Mouse (Mus musculus) cortical plate, adult 2 months (tissue): ENCODE measurements around the gene Xrcc1. TPM values are rescaled to one million over a fixed set of nuclear protein-coding genes. Genes with fewer than 3 reads are reported as not detected.

ENCODE experiments used
- H3K27ac ChIP-seq: fragments of 200-500 bp; 2 replicates; pipeline ENCODE4 v1.5.1; 2012; ENCODE audit warnings: low read length, control low read depth, inconsistent platforms; ENCODE audit not compliant: insufficient read depth
- H3K4me1 ChIP-seq: fragments of 200-500 bp; 2 replicates; pipeline ENCODE4 v1.6.1; 2011; ENCODE audit warnings: low read length; ENCODE audit not compliant: control insufficient read depth, insufficient read depth
- H3K4me3 ChIP-seq: fragments of 200-500 bp; 2 replicates; pipeline ENCODE4 v1.5.1; 2011; ENCODE audit warnings: mild to moderate bottlenecking, low read length, control low read depth; ENCODE audit not compliant: insufficient read depth
- CTCF ChIP-seq: fragments of 200-500 bp; IDR thresholded peaks from 2 replicates; pipeline ENCODE4 v1.5.1; 2011; ENCODE audit warnings: mild to moderate bottlenecking, control low read depth, low read length; ENCODE audit not compliant: insufficient read depth; ENCODE audit errors: extremely low read depth
- POLR2A ChIP-seq: fragments of 200-500 bp; IDR thresholded peaks from 2 replicates; pipeline ENCODE4 v1.6.1; 2011; ENCODE audit warnings: mild to moderate bottlenecking, low read length, control low read depth; ENCODE audit not compliant: insufficient read depth; ENCODE audit errors: extremely low read depth
- polyA plus RNA-seq: library from polyadenylated mRNA; depleted of rRNA; stranded (reverse); fragments of >200 nt; gene quantifications from 2 replicates; pipeline ENCODE4 v1.2.3, GENCODE M21; 2012

Xrcc1 gene
- polyA plus RNA-seq, 1 experiment, result 41.6 TPM

GRCm38 (mm10) chr7:24574224-24574796, 28.2 kb downstream of the Xrcc1 start:
- no peak for TF ChIP-seq POLR2A
- no peak for TF ChIP-seq CTCF
- Histone ChIP-seq H3K4me3 (no peak overlapping the region), H3K27ac (no peak overlapping the region), H3K4me1 (no peaks in the 10 kb centered on the region)

DNA sequence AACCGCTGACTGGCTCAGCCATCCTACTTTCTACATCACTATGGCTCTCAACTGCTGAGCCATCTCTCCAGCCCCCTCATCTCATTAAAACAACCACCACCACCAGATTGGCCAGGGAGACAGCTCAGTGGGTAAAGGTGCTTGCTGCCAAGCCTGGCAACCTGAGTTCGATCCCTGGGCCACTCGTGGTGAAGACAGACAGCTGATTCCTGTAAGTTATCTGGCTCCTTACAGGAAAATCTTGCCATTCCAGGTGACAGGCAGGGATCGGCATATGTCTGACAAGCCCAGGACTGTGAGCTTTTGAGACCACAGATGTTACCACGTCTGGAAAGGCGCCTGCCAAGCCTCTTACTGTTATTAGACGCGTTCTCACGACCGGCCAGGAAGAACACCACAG, 31.7 kb downstream of the Xrcc1 start:
- Histone ChIP-seq H3K4me1 (no peaks in the 10 kb centered on the region), H3K27ac (no peak overlapping the region), H3K4me3 (no peak overlapping the region)
- TF ChIP-seq CTCF (no peak), POLR2A (no peak)

- no peak overlapping the region for H3K27ac ChIP-seq
- no peak overlapping the region for H3K4me3 ChIP-seq
- no peak for TF ChIP-seq POLR2A
- TF ChIP-seq CTCF, result no peak
- peaks cover 4% of the 10 kb centered on the region for H3K4me1 ChIP-seq
Measured at GRCm38 (mm10) chr7:24584876-24585275, 38.8 kb downstream of the Xrcc1 start.

DNA sequence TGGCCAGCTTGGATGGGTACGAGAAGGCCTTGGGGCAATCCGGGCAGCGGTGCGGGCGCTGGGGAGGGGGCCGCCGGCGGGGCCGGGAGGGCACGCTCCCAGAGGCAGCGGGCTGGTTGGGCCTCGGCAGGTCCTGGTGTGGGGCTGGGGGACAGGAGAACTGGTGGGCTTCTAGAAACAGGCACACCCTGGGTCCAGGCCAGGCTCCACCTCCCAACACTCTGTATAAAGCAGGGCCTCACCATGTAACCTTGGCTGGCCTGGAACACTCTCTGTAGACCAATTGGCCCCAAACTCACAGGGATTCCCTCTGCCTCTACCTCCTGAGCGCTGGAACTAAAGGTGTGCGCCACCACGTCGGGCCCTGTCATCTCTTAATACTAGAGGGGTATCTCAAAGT, 39.9 kb downstream of the Xrcc1 start:
- Histone ChIP-seq H3K27ac (no peak overlapping the region), H3K4me3 (no peak overlapping the region), H3K4me1 (peaks cover 4% of the 10 kb centered on the region)
- TF ChIP-seq CTCF, result no peak
- TF ChIP-seq POLR2A, result no peak

DNA sequence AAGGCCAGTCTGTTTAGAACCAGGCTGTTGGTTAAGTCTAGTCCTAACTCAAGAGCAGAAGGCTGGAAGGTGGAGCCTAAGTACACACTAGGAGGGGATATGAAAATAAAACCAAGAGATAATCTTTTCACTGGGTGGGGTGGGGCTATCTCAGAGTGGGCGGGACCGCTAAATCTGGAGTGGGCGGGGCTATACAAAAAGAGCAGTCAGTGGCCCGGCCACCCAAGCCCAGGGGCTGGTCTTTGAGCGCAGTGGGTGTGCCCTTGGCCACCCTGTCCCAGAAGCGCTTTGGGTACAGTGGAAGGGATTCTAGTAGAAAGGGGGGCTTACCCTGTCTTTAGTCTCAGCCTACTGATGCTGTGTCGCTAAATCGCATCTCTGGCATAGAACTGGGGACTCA, 40.7 kb downstream of the Xrcc1 start:
- TF ChIP-seq POLR2A (no peak), CTCF (no peak)
- no peak overlapping the region for H3K27ac ChIP-seq
- H3K4me3 ChIP-seq, result peak overlapping the region; percentile 58
- H3K4me1 ChIP-seq, result peaks cover 4% of the 10 kb centered on the region

DNA sequence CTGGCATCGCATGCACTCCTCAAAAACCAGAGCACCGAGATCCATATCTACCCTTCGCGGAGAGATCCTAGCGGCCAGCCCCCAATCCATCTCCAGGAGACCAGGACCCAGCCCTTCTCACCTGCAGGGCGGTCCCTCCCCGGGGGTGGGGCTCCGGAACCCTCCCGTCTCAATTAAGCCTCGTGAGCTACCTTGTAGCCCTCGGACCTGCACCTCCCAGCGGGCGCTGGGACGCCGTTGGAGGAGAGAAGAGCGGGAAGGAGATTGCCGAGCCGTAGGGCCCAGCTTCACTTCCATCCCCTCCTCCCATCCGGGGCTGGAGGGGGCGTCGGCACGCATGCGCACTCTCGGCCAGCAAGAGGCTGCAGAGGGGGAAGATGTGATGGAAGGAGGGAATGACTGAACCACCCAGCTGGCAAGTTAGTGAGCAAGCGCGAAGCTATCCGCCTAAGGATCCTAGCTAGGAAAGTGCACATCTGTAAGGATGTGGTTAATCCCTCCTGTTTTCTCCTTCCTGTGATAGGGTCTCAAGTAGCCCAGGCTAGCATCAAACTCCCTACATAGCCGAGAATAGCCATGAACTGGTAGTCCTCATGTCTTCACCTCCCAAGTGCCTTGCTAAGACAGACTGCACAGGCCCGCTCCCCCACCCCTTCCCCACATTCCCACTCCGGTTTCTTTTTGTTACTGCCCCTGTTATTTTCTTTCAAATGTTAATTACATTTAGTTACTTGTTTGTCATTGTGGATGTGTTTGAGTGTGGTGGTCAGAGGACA, 41.4 kb downstream of the Xrcc1 start, which contains the start of the genes Ethe1 and Zfp575:
Gene Ethe1 (plus strand): TSS at position 214 of the 776 bp plus-strand sequence.
Gene Zfp575 (minus strand): TSS at position 312 of the 776 bp plus-strand sequence.
- Histone ChIP-seq H3K27ac (0 out of 2 replicates have a peak within 1 kb of the TSS, but pooled peaks have one; percentile 34), H3K4me1 (peaks cover 5% of the 10 kb centered on the region), H3K4me3 (peak within 1 kb of the TSS; percentile 58)
- no peak for TF ChIP-seq CTCF
- peak; percentile 96 for TF ChIP-seq POLR2A

DNA sequence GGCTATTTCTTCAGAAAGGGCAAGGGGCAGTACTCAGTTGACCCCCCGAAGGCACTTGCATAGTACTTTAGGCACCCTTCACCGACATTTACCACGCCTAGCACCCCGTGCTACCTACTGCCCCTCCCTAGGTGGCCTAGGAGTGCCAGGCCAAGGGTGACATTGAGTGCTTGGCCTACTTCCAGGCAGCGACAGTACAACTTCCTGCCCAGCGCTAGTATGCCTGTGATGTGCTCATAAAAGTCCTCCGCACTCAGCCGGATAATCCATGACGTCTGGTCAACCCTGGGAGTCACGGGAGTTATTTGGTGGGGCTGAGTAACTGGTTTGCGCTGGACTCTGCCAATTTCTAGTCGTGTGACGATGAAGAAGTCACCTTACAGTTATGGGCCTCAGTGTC, 42.2 kb downstream of the Xrcc1 start:
- no peak for TF ChIP-seq CTCF
- Histone ChIP-seq H3K4me1 (peaks cover 8% of the 10 kb centered on the region), H3K4me3 (no peak overlapping the region), H3K27ac (no peak overlapping the region)

GRCm38 (mm10) chr7:24591735-24592134, 45.6 kb downstream of the Xrcc1 start:
- no peak for TF ChIP-seq POLR2A
- Histone ChIP-seq H3K27ac (no peak overlapping the region), H3K4me1 (peaks cover 7% of the 10 kb centered on the region), H3K4me3 (no peak overlapping the region)

DNA sequence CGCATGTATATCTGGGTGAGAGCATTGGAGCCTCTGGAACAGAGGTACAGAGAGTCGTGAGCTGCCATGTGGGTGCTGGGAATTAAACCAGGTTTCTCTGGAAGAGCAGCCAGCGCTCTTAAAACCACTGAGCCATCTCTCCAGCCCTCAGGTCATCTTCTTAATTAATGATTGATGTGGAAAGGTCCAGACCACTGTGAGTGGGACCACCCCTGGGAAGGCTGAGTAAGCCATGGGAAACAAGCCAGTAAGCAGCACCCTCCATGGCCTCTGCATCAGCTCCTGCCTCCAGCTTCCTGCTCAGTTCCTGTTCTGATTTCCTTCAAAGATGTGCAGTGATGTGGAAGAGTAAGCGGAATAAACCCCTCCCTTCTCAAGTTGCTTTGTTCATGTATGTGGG, 46.1 kb downstream of the Xrcc1 start:
- no peak overlapping the region for H3K27ac ChIP-seq
- H3K4me3 ChIP-seq, result no peak overlapping the region
- H3K4me1 ChIP-seq, result peaks cover 7% of the 10 kb centered on the region
- TF ChIP-seq POLR2A (no peak), CTCF (no peak)

DNA sequence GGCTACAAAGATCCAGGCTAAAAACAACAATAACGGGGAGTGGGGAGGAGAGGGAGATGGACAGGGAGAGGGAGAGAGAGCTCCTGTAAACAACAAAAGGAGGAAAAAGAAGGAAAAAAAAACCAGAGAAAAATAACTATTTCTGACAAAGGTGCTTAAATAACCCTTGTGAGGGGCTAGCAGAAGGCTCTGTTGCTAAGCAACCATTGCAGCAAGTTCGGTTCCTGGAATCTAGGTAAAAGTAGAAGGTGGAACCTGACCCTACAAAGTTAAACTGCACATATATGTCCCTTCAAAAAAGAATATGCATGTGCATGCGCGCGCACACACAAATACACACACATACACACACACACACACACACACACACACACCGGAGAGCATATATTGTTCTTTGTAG, 46.7 kb downstream of the Xrcc1 start:
- H3K27ac ChIP-seq, result no peak overlapping the region
- H3K4me3 ChIP-seq, result no peak overlapping the region
- peaks cover 4% of the 10 kb centered on the region; the same call in 1 of the 2 replicates for H3K4me1 ChIP-seq
- no peak for TF ChIP-seq CTCF
- no peak for TF ChIP-seq POLR2A
